Mouse (Mus musculus) granulocyte monocyte progenitor cell, adult 5-6 weeks (primary cell): ENCODE results near the gene Gng13. TPM values are rescaled to one million over a fixed set of nuclear protein-coding genes. Genes with fewer than 3 reads are reported as not detected.

Experiments used
- total RNA-seq, 2 experiments: library from RNA; stranded (forward) in 1 of 2; stranded (reverse) in 1 of 2; fragments of 200-712, 200-1000 nt in 1 of 2; fragments of >200 nt in 1 of 2; fragmentation: Nextera tagmentation in 1 of 2; gene quantifications; 2 replicates each; pipeline ENCODE4 v1.2.3; 2014 to 2017

Gene Gng13
- total RNA-seq, 2 experiments from 2014 or later: not detected

Other genes starting within 250 kb of the Gng13 start
- not detected in 2 replicates for gene Sstr5, start 219.9 kb upstream of the Gng13 start, total RNA-seq (2014; fragmentation: Nextera tagmentation)
- gene Sstr5, start 219.9 kb upstream of the Gng13 start, total RNA-seq (2017): not detected in 2 replicates
- gene Sox8, start 146.5 kb upstream of the Gng13 start, total RNA-seq (2014; fragmentation: Nextera tagmentation): 1.1 TPM in 1 of 2 replicates, not detected in the other
- not detected in 2 replicates for gene Sox8, start 146.5 kb upstream of the Gng13 start, total RNA-seq (2017)
- gene Lmf1, start 138.1 kb upstream of the Gng13 start, total RNA-seq (2014; fragmentation: Nextera tagmentation): 34.0 and 36.8 TPM in 2 replicates
- 6.9 and 10.7 TPM in 2 replicates for gene Lmf1, start 138.1 kb upstream of the Gng13 start, total RNA-seq (2017)
- 16.8 and 29.8 TPM in 2 replicates for gene Chtf18, start 10.2 kb downstream of the Gng13 start, total RNA-seq (2014; fragmentation: Nextera tagmentation)
- gene Chtf18, start 10.2 kb downstream of the Gng13 start, total RNA-seq (2017): 17.0 and 22.4 TPM in 2 replicates
- 10.9 and 15.6 TPM in 2 replicates for gene Rpusd1, start 10.5 kb downstream of the Gng13 start, total RNA-seq (2014; fragmentation: Nextera tagmentation)
- 4.2 and 6.6 TPM in 2 replicates for gene Rpusd1, start 10.5 kb downstream of the Gng13 start, total RNA-seq (2017)
- not detected in 2 replicates for gene Mslnl, start 18.9 kb downstream of the Gng13 start, total RNA-seq (2014; fragmentation: Nextera tagmentation)
- not detected in 2 replicates for gene Mslnl, start 18.9 kb downstream of the Gng13 start, total RNA-seq (2017)
- not detected in 2 replicates for gene Msln, start 37.2 kb downstream of the Gng13 start, total RNA-seq (2014; fragmentation: Nextera tagmentation)
- gene Msln, start 37.2 kb downstream of the Gng13 start, total RNA-seq (2017): not detected in 2 replicates
- gene Narfl, start 56.6 kb downstream of the Gng13 start, total RNA-seq (2014; fragmentation: Nextera tagmentation): 22.8 and 23.5 TPM in 2 replicates
- 15.0 and 17.4 TPM in 2 replicates for gene Narfl, start 56.6 kb downstream of the Gng13 start, total RNA-seq (2017)
- gene Haghl, start 68.5 kb downstream of the Gng13 start, total RNA-seq (2014; fragmentation: Nextera tagmentation): 24.1 and 27.6 TPM in 2 replicates
- 13.8 and 19.4 TPM in 2 replicates for gene Haghl, start 68.5 kb downstream of the Gng13 start, total RNA-seq (2017)
- 0.45 TPM in 1 of 2 replicates, not detected in the other for gene Ccdc78, start 69.4 kb downstream of the Gng13 start, total RNA-seq (2014; fragmentation: Nextera tagmentation)
- 0.52 TPM in 1 of 2 replicates, not detected in the other for gene Ccdc78, start 69.4 kb downstream of the Gng13 start, total RNA-seq (2017)
- 85.3 and 92.7 TPM in 2 replicates for gene Fam173a, start 75.7 kb downstream of the Gng13 start, total RNA-seq (2014; fragmentation: Nextera tagmentation)
- 31.9 and 43.1 TPM in 2 replicates for gene Fam173a, start 75.7 kb downstream of the Gng13 start, total RNA-seq (2017)
- not detected in 2 replicates for gene AC134908.4, start 78.5 kb downstream of the Gng13 start, total RNA-seq (2014; fragmentation: Nextera tagmentation)
- not detected in 2 replicates for gene AC134908.4, start 78.5 kb downstream of the Gng13 start, total RNA-seq (2017)
- 15.8 and 23.3 TPM in 2 replicates for gene Metrn, start 80.0 kb downstream of the Gng13 start, total RNA-seq (2014; fragmentation: Nextera tagmentation)
- gene Metrn, start 80.0 kb downstream of the Gng13 start, total RNA-seq (2017): 33.5 and 64.4 TPM in 2 replicates
- gene Fbxl16, start 91.9 kb downstream of the Gng13 start, total RNA-seq (2014; fragmentation: Nextera tagmentation): not detected in 2 replicates
- gene Fbxl16, start 91.9 kb downstream of the Gng13 start, total RNA-seq (2017): not detected in 2 replicates
- gene Wdr24, start 106.5 kb downstream of the Gng13 start, total RNA-seq (2014; fragmentation: Nextera tagmentation): 12.5 and 16.9 TPM in 2 replicates
- gene Wdr24, start 106.5 kb downstream of the Gng13 start, total RNA-seq (2017): 14.8 and 19.3 TPM in 2 replicates
- gene Jmjd8, start 111.7 kb downstream of the Gng13 start, total RNA-seq (2014; fragmentation: Nextera tagmentation): 19.5 and 23.1 TPM in 2 replicates
- gene Jmjd8, start 111.7 kb downstream of the Gng13 start, total RNA-seq (2017): 15.2 and 23.4 TPM in 2 replicates
- gene Stub1, start 116.2 kb downstream of the Gng13 start, total RNA-seq (2014; fragmentation: Nextera tagmentation): 112 and 131 TPM in 2 replicates
- gene Stub1, start 116.2 kb downstream of the Gng13 start, total RNA-seq (2017): 99.3 and 101 TPM in 2 replicates
- 1.1 and 3.0 TPM in 2 replicates for gene Rhbdl1, start 120.1 kb downstream of the Gng13 start, total RNA-seq (2014; fragmentation: Nextera tagmentation)
- not detected in 2 replicates for gene Rhbdl1, start 120.1 kb downstream of the Gng13 start, total RNA-seq (2017)
- gene Gm20683, start 124.6 kb downstream of the Gng13 start, total RNA-seq (2014; fragmentation: Nextera tagmentation): 1.2 TPM in 1 of 2 replicates, not detected in the other
- gene Gm20683, start 124.6 kb downstream of the Gng13 start, total RNA-seq (2017): 0.41 and 1.2 TPM in 2 replicates
- gene Rhot2, start 127.7 kb downstream of the Gng13 start, total RNA-seq (2014; fragmentation: Nextera tagmentation): 28.3 and 35.5 TPM in 2 replicates
- 11.9 and 17.8 TPM in 2 replicates for gene Rhot2, start 127.7 kb downstream of the Gng13 start, total RNA-seq (2017)
- gene Wdr90, start 144.3 kb downstream of the Gng13 start, total RNA-seq (2014; fragmentation: Nextera tagmentation): 64.7 and 66.9 TPM in 2 replicates
- gene Wdr90, start 144.3 kb downstream of the Gng13 start, total RNA-seq (2017): 11.8 and 15.0 TPM in 2 replicates
- gene Mcrip2, start 151.6 kb downstream of the Gng13 start, total RNA-seq (2014; fragmentation: Nextera tagmentation): 30.4 and 58.6 TPM in 2 replicates
- gene Mcrip2, start 151.6 kb downstream of the Gng13 start, total RNA-seq (2017): 11.2 and 25.8 TPM in 2 replicates
- gene Mettl26, start 157.9 kb downstream of the Gng13 start, total RNA-seq (2014; fragmentation: Nextera tagmentation): 23.4 and 27.7 TPM in 2 replicates
- gene Mettl26, start 157.9 kb downstream of the Gng13 start, total RNA-seq (2017): 9.7 and 15.2 TPM in 2 replicates
- gene Wfikkn1, start 163.7 kb downstream of the Gng13 start, total RNA-seq (2014; fragmentation: Nextera tagmentation): 2.1 TPM in 1 of 2 replicates, not detected in the other
- gene Wfikkn1, start 163.7 kb downstream of the Gng13 start, total RNA-seq (2017): 1.1 and 1.3 TPM in 2 replicates
- 9.4 and 15.9 TPM in 2 replicates for gene Rab40c, start 202.6 kb downstream of the Gng13 start, total RNA-seq (2014; fragmentation: Nextera tagmentation)
- gene Rab40c, start 202.6 kb downstream of the Gng13 start, total RNA-seq (2017): 7.2 and 11.8 TPM in 2 replicates
- gene Pigq, start 227.8 kb downstream of the Gng13 start, total RNA-seq (2014; fragmentation: Nextera tagmentation): 63.5 and 87.9 TPM in 2 replicates
- 32.4 and 37.1 TPM in 2 replicates for gene Pigq, start 227.8 kb downstream of the Gng13 start, total RNA-seq (2017)
- gene Nhlrc4, start 227.8 kb downstream of the Gng13 start, total RNA-seq (2014; fragmentation: Nextera tagmentation): not detected in 2 replicates
- gene Nhlrc4, start 227.8 kb downstream of the Gng13 start, total RNA-seq (2017): not detected in 2 replicates
- not detected in 2 replicates for gene A930017K11Rik, start 235.4 kb downstream of the Gng13 start, total RNA-seq (2014; fragmentation: Nextera tagmentation)
- gene A930017K11Rik, start 235.4 kb downstream of the Gng13 start, total RNA-seq (2017): not detected in 2 replicates